Mouse (Mus musculus) right cerebral cortex, adult 18-20 months (tissue): ENCODE data around the gene Gria1.

Source experiments
- DNase-seq: peaks from one replicate; pipeline ENCODE4 v3.0.0; 2022; ENCODE audit warnings: mixed read lengths

The Gria1 gene

DNA sequence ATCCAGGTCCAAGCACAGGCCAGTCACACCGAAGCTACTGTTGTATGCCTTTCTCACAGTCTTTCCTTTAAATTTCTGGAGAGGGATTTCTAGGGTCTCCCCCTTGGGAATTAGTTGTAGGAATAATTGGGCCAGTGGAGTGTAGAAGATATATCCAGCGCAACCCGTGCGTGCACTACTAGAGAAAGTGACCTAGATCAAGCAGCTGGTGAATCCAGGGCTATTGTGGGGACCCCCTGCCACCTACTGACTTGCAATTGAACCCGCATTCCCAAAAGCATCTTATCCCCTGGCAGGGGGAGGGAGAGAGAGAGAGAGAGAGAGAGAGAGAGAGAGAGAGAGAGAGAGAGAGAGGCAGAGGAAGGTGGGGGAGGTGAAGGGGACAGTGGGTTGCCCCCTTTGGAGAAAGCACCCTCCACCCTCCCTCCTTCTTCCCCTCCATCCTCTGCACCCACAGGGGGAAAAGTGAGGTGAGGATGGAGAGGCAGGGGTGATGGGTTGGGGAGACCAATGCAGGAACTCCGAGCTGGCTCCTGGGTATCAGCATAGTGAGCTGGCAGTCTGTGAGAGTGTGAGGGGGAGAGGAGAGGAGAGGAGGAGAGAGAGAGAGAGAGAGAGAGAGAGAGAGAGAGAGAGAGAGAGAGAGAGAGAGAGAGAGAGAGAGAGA lies at the start of gene Gria1:
Gria1 (plus strand) TSS at position 364 of the 667 bp plus-strand sequence.
- DNase-seq, result no peak

DNA sequence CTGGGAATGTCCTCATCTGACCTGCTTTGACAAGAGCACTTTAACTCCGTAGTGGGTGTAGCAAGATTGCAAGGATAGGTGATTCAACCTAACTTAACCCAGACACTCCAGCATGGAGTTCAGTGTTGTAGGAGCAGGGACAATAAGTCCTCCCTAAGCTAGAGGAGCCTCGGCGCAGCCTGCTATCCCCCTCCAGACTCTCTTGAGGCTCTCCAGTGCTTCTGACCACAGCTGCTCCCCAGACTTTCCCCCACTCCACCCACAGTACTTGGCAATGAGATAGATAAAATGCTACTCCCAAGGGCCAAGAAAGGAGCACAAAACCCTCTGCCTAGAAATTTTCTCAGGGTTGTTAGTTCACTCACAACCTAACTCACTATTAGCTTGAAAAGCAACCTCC lies 49.4 kb upstream of the Gria1 start:
- no peak for DNase-seq

DNA sequence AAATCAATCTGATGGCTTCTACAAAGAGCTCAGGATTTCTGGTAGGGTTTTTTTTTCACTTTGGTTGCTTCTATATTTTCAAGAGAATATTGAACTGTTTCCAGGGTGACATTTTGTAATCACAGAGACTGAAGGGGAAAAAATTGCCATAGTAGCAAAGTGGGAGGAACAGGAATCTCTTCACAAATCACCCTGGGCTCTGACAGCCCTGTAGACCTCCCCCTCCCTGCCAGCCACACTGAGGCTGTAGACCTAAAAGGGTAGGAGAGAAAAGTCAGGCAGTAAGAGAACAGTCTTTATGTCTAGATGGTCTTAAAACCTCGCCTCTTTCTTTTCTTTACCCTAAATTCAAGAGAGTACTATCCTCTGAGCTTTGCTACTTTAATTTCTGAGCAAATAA lies 38.4 kb upstream of the Gria1 start:
- no peak for DNase-seq

DNA sequence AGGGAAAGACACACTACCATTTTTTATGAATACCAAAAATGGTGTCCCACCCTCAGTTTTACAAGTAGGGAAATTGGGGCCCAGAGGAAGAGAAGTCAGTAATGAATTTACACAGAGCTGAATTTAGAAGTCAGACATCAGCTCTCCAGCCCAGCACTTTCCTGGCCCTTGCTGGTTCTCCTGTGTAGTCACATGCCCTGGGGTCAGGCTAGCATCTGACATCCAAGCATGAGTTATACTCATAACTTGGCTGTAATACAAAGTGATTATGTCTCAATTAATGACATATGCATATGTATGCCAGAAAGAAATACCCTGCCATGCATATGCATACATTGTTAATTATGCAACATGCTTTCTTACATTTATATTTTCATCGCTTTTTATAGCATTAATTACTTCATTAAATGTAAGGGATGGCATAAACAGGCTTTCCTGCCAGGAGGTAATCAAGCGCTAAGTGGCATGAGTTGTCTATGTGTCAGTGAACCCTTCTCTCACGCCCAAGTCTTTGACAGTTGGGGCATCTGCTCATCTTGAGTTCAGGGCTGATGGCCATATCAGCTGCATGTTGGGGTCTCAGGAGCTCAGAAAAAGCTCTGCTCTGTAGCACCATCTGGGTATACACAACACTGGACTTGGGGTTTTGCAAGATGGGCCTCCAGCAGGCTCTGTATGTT lies 26.7 kb upstream of the Gria1 start:
- no peak for DNase-seq

DNA sequence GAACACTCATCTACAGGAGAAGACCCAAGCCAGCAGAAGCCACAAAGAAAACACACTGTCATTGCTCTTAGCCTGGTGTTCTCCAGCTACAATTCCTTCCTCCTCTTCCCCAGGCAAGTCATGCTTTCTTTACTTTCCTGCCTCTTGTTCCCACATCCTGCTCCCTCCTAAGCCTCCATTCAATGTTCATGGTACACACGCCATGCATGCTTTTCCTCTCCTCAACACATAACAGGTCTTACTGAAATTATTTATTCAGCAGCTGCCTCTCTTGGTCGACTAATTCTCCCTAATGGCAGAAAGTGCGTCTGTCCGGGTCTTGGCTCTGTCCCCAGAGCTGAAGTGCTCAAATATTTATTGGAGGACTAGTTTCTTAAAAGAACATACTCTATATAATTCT lies 25.7 kb upstream of the Gria1 start:
- DNase-seq, result no peak

DNA sequence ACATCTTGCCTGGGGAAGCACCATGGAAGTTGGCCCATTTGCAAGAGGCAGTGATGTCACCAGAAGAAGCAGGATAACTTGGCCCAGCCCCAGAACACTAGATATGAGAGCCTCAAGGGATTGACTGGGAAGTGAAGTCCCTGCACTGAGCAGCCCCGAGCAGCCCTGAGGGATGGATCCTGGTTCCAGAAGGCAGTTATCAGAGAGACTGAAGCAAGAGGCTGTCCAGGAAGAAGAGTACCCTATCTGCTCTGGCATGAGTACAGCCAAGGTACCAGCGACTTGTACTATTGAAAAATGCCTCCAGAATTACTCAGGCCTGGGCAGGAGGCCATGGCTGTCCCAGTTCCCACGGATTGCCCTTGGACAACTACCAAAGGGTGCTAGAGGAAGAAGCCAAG lies 11.6 kb upstream of the Gria1 start:
- DNase-seq, result no peak

DNA sequence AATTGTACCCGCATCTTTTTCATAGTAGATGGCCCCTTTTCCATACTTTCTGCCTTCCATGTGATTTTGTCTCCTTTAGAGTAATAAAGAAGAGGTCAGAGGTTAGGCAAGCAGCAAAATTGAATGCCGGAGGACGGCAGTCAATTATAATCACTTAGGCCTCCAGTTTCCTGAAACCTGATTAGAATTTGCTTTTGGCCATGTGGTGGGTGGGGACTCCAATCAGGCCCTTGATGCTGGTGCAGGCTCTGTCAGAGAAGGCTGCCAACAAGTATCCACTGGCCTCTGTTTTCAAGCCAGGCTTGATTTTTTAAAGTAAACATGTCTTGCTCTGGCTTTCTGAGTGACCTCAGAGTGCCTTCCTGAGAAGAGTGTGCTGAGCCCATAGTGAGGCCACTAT lies 6.6 kb upstream of the Gria1 start:
- DNase-seq, result no peak

DNA sequence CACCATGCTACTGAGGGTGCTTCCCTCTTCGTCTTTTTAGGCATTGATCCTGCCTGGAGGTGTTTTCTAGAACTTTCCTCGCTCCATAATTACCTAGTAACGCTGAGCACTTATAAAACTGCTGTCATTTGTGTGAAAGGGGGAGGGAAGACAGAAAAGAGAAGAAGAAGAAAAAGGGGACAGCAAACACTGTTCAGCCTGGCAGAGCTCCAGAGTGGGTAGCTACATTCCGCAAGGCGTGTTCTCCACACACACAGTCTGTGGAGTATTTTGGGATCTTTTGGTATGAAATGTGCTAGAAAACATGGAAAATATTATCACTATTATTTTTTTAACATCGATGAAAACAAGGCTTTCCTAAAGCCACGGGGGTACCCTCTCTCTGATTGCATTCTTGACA lies 5.8 kb upstream of the Gria1 start:
- no peak for DNase-seq

DNA sequence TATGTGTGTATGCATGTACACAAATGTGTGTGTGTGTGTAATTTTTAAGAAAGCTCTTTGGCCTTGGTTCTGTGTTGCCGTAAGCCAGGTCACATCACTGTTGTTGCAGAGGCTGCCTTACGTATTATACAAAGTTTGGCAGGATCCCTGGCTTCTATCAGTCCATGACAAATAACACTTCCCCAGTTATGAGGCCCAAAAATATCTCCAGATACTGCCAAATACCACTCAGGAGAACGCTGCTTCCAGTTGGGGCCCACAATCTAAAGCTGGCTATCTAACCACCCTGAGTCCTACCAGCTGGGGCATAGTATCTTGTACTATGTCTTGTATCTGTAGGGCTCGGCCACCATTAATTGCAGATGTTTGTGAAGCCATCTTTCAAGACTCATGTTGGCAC lies 3.4 kb upstream of the Gria1 start:
- no peak for DNase-seq

DNA sequence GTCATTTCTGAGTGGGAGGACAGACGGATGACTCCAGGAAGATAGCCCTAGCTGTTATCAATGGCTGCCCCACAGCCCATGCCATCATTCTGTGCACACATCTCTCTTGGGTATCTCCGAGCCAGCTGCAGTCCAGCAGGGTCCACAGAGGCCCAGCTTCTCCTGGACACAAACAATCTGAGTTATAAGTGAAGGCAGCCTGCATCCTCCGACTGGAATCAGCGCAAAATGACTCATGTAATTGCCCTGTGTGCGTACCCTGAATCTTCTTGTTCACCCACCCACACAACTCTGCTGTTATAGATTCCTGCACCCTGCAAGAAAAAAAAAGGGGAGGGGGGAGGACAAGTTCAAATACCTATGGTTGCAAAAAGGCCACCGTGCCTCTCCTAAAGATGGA lies 576 bp upstream of the Gria1 start:
- DNase-seq, result no peak

DNA sequence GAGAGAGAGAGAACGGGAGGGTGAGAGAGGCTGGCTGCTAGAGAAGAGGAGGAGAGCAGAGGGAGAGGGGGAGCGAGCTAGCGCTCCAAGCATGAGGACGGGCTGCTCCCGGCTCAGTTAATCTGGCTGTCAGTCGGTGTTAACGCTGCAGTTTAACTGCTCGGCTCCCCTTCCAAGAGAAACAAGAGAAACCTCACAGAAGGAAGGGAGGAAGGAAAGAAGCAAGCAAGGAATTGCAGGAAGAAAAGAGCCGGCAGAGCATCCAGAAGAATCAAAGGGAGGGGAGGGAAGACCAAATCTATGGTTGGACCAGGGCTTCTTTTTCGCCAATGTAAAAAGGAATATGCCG lies 478 bp downstream of the Gria1 start:
- peak; percentile 81 for DNase-seq

DNA sequence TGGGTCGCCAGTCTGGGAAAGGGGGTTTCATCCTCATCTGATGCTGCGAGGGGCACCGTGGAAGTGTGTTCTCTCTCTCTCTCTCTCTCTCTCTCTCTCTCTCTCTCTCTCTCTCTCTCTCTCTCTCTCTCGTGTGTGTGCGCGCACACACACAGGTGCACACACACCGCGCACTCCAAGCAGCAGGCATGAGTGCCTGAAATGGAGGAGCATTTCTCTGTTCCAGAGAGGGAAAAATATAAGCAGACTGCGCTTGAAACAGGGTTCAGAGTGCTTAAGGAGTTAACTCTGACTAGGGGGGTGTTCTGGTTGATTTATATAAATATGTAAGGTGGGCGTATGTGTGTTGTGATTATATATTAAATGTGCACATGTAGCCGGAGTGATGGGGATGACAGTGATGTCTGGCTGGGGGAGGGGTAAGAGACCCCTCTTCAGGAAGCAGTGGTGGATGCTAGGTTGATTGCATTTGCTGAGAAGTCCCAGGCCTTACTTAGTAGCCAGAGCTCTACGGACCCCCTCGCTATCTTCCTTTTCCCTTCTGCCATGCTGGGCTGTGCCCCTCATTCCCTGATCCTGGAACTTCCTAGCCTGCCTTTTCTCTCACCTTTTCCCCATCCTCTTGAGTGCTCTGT lies 1.2 kb downstream of the Gria1 start:
- DNase-seq, result no peak

DNA sequence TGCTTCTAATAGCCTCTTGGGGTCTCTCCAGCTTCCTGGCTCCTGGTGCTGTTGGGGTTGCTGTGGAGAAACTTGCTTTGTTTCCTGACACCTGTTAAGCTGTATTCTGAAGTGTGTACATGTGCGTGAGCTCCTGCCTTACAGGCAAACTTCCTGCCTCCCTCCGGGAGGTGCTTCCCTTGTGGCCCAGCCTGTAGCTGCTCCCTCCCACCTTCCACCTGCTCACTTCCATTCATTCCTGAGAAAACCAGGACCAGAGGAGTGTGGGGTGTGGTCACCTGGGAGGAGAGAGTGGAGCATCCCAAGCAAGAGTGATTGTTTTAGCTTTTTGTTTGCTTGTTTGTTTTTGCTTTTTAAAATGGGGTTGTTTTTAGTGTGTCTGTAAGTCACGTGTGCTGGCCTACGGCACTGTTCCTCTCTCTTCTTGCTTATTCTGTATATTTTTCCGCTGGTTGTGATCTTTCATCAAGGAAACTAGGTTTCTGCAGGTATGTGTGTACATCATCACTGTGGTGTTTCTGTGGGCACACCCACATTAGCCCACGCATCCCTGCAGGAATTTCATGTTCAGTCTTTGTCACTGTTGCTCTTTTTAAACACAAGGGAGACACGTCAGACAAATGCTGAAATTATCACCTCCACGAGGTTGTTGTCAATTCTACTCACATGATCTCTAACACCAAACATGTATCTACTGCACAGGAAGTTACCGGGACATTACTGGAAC lies 2.4 kb downstream of the Gria1 start:
- peak; percentile 35 for DNase-seq

DNA sequence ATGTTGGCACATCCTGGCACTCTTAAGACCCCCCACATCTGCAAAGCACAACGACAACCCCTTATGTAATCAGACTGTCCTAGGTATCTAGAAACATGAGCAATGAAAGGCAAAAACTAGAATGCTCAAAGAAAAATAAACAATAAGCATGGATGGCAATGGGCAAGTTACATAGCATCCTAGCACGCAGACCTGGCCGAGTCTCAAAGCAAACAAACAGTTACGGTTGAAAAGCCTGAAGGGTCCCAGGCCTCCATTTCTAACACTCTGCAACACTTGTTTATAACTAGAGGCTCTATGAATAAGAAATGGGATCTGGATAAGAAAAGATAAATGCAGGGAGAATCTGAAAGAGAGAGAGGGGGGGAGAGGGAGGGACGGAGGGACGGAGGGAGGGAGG lies 3.2 kb downstream of the Gria1 start:
- no peak for DNase-seq

DNA sequence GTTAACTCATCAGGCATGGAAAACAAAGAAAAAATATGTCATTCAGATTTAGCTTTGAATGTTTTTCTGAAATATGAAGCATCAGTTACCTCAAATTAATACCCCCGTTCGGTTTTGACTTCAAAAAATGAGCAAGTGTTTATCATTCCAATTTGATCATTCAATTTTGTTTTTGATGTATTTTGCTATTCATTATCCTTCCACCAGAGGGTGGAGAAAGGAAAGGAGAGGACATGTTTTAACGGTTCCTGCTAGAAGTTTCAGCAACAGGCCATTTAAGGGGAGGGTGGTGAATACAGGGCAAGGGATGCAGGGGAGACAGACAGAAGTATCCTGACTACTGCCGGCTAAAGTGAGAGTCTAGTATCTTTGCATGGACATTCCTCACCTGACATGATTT lies 7.3 kb downstream of the Gria1 start:
- DNase-seq, result no peak

DNA sequence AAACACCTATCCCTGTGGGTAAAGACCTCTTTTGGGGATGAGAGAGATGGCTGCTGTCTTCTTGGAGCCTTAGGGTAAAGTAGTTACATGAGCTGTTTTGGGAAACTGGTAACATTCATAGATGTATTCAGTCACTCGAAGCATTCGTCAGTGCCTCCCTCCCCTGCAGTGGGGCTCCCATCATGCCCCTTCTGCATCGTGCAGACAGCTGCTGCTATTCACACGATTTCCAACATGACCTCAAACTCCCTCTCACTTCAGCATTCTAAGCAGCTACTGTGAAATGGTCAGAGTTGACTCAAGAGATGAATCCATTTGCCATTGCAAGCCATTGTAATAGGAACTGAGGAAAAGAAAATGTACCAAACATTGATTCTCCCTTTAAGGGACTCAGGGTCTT lies 11.2 kb downstream of the Gria1 start:
- DNase-seq, result peak; percentile 46

DNA sequence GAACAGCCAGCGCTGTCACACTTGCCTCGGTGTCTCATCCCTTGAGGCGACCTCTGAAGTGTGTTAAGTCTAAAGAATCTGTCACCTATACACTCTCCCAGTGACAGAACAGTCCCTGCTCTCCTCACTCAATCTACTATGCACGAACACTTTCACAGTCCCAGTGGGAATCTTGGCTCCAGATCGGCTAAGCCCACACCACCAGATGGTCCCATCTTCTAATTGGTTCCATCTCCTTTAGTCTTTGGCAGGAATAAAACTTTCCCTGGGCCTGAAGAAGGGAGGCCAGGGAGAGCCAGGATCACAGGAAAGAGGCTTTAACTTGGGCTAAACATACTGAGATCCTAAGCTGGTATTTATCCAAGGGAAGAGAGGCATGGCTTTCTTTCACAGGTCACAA lies 19.3 kb downstream of the Gria1 start:
- DNase-seq, result peak; percentile 86

DNA sequence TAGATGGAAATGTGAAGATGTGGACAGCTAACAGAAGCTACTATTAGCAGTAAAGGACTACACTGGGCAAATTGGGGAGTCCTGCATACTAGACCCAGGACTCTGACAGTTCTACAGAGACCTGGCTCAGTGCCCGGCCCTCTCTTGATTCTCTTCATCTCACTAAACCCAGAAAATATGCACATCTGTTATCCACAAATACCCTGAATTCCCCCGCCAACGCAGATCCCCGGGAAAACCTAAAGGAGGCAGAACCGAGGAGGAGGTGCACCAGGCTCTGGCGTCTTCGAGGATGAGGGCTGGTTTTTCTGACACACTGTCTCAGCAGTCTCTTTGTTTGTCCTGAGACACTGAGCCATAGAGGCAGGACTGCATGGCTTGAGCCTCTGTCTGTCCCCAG lies 27.6 kb downstream of the Gria1 start:
- peak; percentile 92 for DNase-seq

DNA sequence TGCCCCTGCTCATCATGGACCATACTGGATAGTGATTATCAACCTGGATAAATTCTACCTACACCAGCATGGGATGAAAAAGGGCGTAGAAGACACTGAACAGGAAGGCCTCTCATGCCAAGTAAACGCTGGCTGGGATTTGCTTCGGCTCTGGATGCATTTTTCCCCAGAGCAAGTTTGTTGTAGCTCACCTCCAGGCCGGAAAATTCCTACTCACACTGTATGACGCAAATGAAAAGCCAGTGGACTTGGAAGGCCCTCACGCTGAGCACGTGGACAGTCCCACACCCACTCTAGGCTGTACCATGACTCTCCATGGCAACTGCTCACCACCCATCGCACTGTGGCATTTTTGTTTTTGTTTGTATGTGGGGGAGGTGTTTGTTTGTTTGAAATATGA lies 28.1 kb downstream of the Gria1 start:
- DNase-seq, result peak; percentile 51

DNA sequence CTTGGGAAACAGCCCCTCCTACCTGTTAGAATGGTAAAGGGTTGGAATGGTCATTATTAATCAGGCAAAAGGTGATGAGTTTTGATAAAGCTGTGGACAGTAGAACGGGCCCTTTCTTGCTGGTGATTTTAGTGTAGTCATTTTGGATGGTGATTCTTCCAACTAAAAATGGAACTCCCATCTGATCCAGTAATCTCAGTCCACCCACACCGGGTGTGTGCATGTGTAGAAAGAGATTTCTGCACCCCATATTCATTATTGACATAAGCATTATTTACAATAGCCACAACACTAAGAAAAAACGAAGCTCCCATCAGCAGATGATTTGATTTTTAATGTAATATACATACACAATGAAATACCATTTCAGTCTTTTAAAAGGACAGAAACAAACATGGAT lies 30.9 kb downstream of the Gria1 start:
- DNase-seq, result no peak

DNA sequence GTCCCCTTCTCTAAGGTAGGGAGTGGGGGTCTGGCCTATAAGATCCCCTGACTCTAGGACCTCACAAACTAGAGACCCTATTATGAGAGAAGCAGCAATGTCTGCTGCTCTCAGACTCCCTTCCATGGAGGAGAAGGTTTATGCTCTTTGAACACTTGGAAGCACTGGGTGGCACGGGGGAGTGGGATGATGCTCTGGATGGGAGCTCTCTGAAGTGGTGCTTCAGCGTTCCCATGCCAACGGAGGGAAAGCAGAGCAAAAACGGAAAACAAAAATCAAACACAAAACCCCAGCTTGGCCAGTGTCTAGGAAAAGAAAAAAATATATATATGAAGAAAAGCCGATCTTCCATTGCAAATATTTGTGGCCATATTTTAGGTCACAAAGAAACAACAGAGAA lies 33.0 kb downstream of the Gria1 start:
- peak; percentile 67 for DNase-seq

DNA sequence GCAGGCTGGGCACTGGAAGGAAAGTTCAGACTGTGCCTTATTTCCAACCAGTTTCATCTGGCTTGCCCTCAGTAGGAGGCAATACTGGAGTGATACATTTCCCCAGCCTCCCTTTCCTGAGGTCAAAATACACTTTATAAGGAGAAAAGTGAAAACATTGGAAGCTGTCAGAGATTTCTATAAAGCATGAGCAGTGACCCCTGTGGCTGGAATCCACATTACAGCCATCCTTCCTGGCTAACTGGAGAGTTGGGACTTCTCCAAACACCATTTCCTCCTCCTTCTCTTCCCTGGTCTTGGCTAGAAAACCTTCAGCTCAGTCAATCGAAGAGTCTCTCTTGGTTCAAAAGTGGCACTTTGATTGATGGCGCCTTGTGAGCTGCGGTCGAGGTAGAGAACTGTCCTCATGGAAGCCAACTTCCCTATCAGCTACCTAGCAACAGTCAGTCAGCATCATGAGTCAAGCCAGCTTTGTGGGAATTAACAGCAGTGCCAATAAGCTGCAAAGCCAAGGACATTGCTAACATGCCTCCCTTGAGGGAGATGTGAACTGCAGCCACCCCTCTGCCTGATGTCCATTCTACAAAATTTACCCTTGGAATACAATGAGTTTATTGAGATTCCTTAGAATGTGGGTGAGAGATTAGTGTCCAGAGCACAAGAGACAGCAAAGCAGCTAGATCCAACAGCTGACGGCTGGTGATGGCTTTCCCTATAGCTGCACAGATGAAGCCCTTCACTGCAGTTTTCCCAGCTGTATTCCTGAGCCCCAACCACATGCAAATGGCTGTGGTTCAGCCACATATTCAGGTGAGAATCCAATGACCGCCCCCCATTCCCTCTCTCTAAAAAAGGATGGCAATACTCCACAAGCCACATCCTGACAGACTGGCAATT lies 40.7 kb downstream of the Gria1 start:
- no peak for DNase-seq

DNA sequence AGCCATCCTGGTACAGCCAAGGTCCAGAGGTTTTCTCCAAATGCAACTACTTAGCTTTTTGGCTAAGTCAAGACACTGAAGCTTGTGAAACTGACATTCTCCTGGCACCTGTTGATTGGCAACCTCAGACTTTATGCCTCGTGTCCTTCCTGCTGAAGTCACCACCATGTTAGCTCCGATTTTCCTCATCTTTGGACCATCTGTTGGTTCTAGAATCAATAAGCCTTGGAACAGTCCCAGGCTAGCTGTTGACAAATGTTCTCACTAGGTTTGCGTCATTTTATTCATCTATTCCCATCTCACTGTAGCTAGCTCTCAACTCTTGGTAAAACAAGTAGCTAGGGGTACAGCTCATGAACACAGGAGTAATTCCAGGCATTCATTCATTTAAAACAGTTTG lies 51.3 kb downstream of the Gria1 start:
- DNase-seq, result no peak
